Mouse (Mus musculus) lung, embryonic 14.5 days (tissue): Measurements from ENCODE around the gene Plin4. TPM values are rescaled to one million over a fixed set of nuclear protein-coding genes. Genes with fewer than 3 reads are reported as not detected.

ENCODE experiments used
- ATAC-seq: fragments of 200-750 bp; cut with Nextera tagmentation; 2 replicates; pipeline ENCODE4 v1.8.0; 2017; ENCODE audit warnings: mild to moderate bottlenecking, moderate TSS enrichment, moderate library complexity; ENCODE audit not compliant: insufficient read depth
- DNase-seq: peaks from one replicate; pipeline ENCODE4 v3.0.0-alpha.2; 2015
- H3K27ac ChIP-seq: fragments of 300-500 bp; sonication (generic); 2 replicates; pipeline ENCODE4 v1.5.1; 2014; ENCODE audit warnings: low read depth, mild to moderate bottlenecking, moderate library complexity
- H3K27me3 ChIP-seq: fragments of 300-500 bp; sonication (generic); 2 replicates; pipeline ENCODE4 v1.6.1; 2014; ENCODE audit warnings: low read length, control low read depth; ENCODE audit not compliant: insufficient read depth
- H3K36me3 ChIP-seq: fragments of 300-500 bp; sonication (generic); 2 replicates; pipeline ENCODE4 v1.6.1; 2014; ENCODE audit warnings: control low read depth; ENCODE audit not compliant: insufficient read depth
- H3K4me1 ChIP-seq: fragments of 300-500 bp; sonication (generic); 2 replicates; pipeline ENCODE4 v1.6.1; 2014; ENCODE audit warnings: antibody characterized with exemption, control low read depth; ENCODE audit not compliant: insufficient read depth
- H3K4me2 ChIP-seq: fragments of 300-500 bp; sonication (generic); 2 replicates; pipeline ENCODE4 v1.6.1; 2014; ENCODE audit warnings: mild to moderate bottlenecking
- H3K4me3 ChIP-seq: fragments of 300-500 bp; sonication (generic); 2 replicates; pipeline ENCODE4 v1.5.1; 2014; ENCODE audit warnings: low read depth, low read length
- H3K9ac ChIP-seq: fragments of 300-500 bp; sonication (generic); 2 replicates; pipeline ENCODE4 v1.6.1; 2014
- H3K9me3 ChIP-seq: fragments of 300-500 bp; sonication (generic); 2 replicates; pipeline ENCODE4 v1.6.1; 2016; ENCODE audit warnings: low read depth, low read length, control low read depth
- CTCF ChIP-seq: IDR thresholded peaks from 2 replicates; pipeline ENCODE4 v1.5.1; 2016; ENCODE audit warnings: antibody characterized with exemption, low read depth
- WGBS: fragments of 180-500 bp; shearing (Covaris S2); extraction: QIAGEN DNeasy Blood & Tissue Kit; methylation state at CpG from one replicate; pipeline ENCODE4 v1.1.7; 2014; 5-methylcytosine and 5-hydroxymethylcytosine counted together
- polyA plus RNA-seq: library from polyadenylated mRNA; unstranded; fragments of >200 nt; fragmentation: Nextera tagmentation; extraction: Ambion mirVana; gene quantifications from 2 replicates; pipeline ENCODE4 v1.2.1, GENCODE M21; 2014

Plin4 gene
- polyA plus RNA-seq, 1 experiment from 2014 or later: 0.28 TPM

GRCm38 (mm10) chr17:56102927-56103326 lies 6.7 kb downstream of the Plin4 start:
- 93% methylated on average over 9 of the region's 9 CpGs for WGBS
- Histone ChIP-seq H3K36me3 (peaks cover 58% of the 10 kb centered on the region), H3K27me3 (no peaks in the 10 kb centered on the region), H3K27ac (no peak overlapping the region), H3K4me2 (no peak overlapping the region), H3K4me1 (no peaks in the 10 kb centered on the region), H3K4me3 (no peak overlapping the region), H3K9ac (no peak overlapping the region), H3K9me3 (no peaks in the 10 kb centered on the region)
- no peak for ATAC-seq
- no peak for TF ChIP-seq CTCF
- no peak for DNase-seq

DNA sequence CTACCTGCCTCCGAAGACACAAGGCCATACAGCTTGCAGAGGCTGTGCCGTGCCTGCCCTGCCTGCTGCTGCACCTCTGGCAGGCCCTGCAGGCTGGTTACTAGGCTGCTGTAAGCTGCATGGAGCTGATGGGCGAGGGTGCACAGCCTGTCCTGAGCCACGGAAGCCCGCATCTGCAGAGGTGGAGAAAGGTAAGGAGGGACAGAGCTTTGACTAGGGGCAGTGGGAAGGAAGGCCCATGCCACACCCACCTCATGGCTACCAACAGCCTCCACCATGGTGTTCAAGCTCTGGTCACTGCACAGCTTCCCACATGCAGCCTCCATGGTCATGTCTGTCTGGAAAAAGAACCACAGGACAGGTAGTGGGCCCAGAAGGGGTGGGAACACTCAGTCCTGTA lies 7.4 kb downstream of the Plin4 start:
- TF ChIP-seq CTCF: no peak
- no peak overlapping the region for H3K9ac ChIP-seq
- ATAC-seq: no peak
- H3K4me3 ChIP-seq: no peak overlapping the region
- H3K4me1 ChIP-seq: no peaks in the 10 kb centered on the region
- peaks cover 66% of the 10 kb centered on the region for H3K36me3 ChIP-seq
- 91% methylated on average over 5 of the region's 5 CpGs for WGBS
- no peak overlapping the region for H3K4me2 ChIP-seq
- no peaks in the 10 kb centered on the region for H3K27me3 ChIP-seq
- DNase-seq: no peak
- H3K27ac ChIP-seq: no peak overlapping the region
- H3K9me3 ChIP-seq: no peaks in the 10 kb centered on the region

DNA sequence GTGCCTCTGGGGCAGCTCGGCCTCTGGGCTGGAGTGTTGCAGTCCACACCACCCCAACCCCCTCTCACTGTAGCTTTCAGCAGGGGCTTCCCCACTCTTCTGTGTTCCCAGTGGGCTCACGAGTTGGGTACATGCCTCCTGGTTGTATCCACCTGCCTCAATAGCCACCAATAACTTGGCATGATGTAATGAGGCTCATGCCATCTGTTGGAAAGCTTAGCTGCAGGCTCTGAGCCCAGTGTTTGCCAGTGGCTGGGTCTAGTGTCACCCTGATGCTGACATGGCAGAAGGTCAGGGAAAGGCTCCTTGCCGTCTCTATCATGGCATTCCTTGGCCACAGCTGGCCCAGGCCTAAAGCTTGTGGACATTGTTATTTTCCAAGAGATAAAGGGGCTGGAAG lies 8.8 kb downstream of the Plin4 start:
- WGBS: 95% methylated on average over 3 of the region's 3 CpGs
- ATAC-seq (no peak), DNase-seq (no peak)
- no peaks in the 10 kb centered on the region for H3K27me3 ChIP-seq
- H3K36me3 ChIP-seq: peaks cover 79% of the 10 kb centered on the region
- H3K4me1 ChIP-seq: no peaks in the 10 kb centered on the region
- no peak overlapping the region for H3K4me3 ChIP-seq
- H3K4me2 ChIP-seq: no peak overlapping the region
- H3K27ac ChIP-seq: no peak overlapping the region
- TF ChIP-seq CTCF: no peak
- H3K9ac ChIP-seq: no peak overlapping the region
- H3K9me3 ChIP-seq: no peaks in the 10 kb centered on the region

DNA sequence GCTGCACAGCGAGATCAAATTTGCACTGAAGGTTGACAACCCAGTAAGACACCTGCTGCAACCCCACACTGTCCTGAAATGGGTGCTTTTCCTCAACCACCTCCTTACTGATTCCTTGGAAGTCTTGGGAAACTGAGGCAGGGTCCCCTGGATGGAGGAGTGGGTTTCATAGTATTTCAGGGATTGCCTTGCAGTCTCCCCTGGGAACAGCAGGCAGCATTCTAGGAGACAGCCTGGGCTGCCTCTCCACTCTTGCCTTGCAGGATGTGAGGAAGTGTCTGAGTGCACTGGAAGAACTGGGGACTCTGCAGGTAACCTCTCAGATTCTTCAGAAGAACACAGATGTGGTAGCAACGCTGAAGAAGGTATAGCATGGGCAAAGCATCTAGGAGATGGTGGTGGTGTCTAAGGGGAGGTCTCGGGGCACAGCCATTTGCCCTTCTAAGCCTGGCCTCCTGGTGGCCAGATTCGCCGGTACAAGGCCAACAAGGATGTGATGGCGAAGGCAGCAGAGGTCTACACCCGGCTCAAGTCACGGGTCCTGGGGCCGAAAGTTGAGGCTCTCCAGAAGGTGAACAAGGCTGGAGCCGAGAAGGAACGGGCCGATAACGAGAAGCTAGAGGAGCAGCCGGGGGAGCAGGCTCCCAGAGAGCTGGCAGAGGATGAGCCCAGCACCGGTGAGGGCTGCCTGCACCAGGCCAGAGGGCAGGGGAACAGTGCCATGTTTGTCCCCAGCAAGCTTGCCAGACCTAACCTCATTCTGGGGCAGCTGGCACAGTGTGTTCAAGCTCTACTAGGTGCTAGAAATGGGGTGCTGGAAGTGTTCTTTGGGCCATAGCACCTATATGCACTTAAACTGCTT lies 10.7 kb downstream of the Plin4 start:
- H3K9me3 ChIP-seq: no peaks in the 10 kb centered on the region
- TF ChIP-seq CTCF: peak; percentile 26
- H3K9ac ChIP-seq: no peak overlapping the region
- H3K4me3 ChIP-seq: no peak overlapping the region
- DNase-seq: no peak
- H3K36me3 ChIP-seq: peaks cover 94% of the 10 kb centered on the region
- H3K4me2 ChIP-seq: no peak overlapping the region
- no peak overlapping the region for H3K27ac ChIP-seq
- 92% methylated on average over 15 of the region's 15 CpGs for WGBS
- no peaks in the 10 kb centered on the region for H3K27me3 ChIP-seq
- no peak for ATAC-seq
- H3K4me1 ChIP-seq: no peaks in the 10 kb centered on the region

- no peak for DNase-seq
- 91% methylated on average over 8 of the region's 8 CpGs for WGBS
- H3K4me3 ChIP-seq: no peak overlapping the region
- H3K27ac ChIP-seq: no peak overlapping the region
- no peak overlapping the region for H3K9ac ChIP-seq
- TF ChIP-seq CTCF: no peak
- no peak overlapping the region for H3K4me2 ChIP-seq
- no peak for ATAC-seq
- H3K4me1 ChIP-seq: no peaks in the 10 kb centered on the region
- no peaks in the 10 kb centered on the region for H3K27me3 ChIP-seq
- no peaks in the 10 kb centered on the region for H3K9me3 ChIP-seq
- H3K36me3 ChIP-seq: peaks cover 93% of the 10 kb centered on the region
Observed at GRCm38 (mm10) chr17:56098180-56098579, 11.4 kb downstream of the Plin4 start.

DNA sequence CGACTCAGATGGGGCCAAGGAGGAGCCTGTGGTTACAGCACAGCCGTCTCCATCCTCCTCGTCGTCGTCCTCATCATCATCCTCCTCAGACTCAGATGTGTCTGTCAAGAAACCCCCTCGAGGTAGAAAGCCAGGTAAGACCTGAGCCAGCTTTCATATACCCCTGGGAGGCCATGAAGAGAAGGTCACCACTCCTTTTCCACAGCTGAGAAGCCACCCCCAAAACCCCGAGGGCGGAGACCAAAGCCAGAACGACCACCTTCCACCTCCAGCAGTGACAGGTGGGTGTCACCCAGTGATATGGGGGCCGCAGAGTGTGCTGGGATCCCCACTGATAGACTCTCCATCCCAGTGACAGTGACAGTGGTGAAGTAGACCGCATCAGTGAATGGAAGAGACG lies 12.7 kb downstream of the Plin4 start:
- no peaks in the 10 kb centered on the region for H3K27me3 ChIP-seq
- no peak for TF ChIP-seq CTCF
- H3K4me3 ChIP-seq: no peak overlapping the region
- no peak overlapping the region for H3K27ac ChIP-seq
- DNase-seq (no peak), ATAC-seq (no peak)
- no peaks in the 10 kb centered on the region for H3K9me3 ChIP-seq
- WGBS: 87% methylated on average over 12 of the region's 12 CpGs
- H3K36me3 ChIP-seq: peaks cover 88% of the 10 kb centered on the region
- no peak overlapping the region for H3K9ac ChIP-seq
- H3K4me1 ChIP-seq: no peaks in the 10 kb centered on the region
- H3K4me2 ChIP-seq: no peak overlapping the region

- TF ChIP-seq CTCF: no peak
- H3K4me1 ChIP-seq: no peaks in the 10 kb centered on the region
- H3K36me3 ChIP-seq: peaks cover 69% of the 10 kb centered on the region
- no peaks in the 10 kb centered on the region for H3K9me3 ChIP-seq
- no peak for DNase-seq
- H3K27me3 ChIP-seq: no peaks in the 10 kb centered on the region
- H3K4me3 ChIP-seq: no peak overlapping the region
- no peak for ATAC-seq
- H3K27ac ChIP-seq: no peak overlapping the region
- no peak overlapping the region for H3K9ac ChIP-seq
- 100% methylated on average over 1 of the region's 1 CpGs for WGBS
- H3K4me2 ChIP-seq: no peak overlapping the region
Observed at GRCm38 (mm10) chr17:56092794-56093193, 16.8 kb downstream of the Plin4 start.
